7 mouse cellular contexts compared by ENCODE assay signal in genomic region chr19:44407341-44408222, GRCm38 (mm10). TPM values are rescaled to one million over a fixed set of nuclear protein-coding genes. Genes with fewer than 3 reads are reported as not detected.
DNase-seq lines count a peak whose midpoint lies in the region; ATAC-seq lines count a peak whose summit lies in the region.

Scd1 (minus strand) TSS chr19:44407879.

- under 1% methylated on average over 33 of the region's 35 CpGs for WGBS in hindbrain, embryonic 13.5 days

- ATAC-seq in hindbrain, embryonic 13.5 days (ENCODE audit: low FRiP score) = peak; percentile 94

- H3K27me3 ChIP-seq in hindbrain, embryonic 13.5 days = 0 out of 2 replicates have a peak, but pooled peaks cover 5% of the 10 kb centered on the region

- peak; percentile 97 for DNase-seq in adipocyte (ENCODE audit: low spot score)
- peak; percentile 89 for DNase-seq in cerebellum, postnatal 25 days
- peak; percentile 27 to 64 for DNase-seq in frontal cortex, postnatal 25 days (ENCODE audit: low spot score in 2 of 2)
- DNase-seq in layer of hippocampus, postnatal 25 days (ENCODE audit: extremely low spot score in 1 of 2, low spot score in 1 of 2) = peak; percentile 38 to 47
- DNase-seq in lung, postnatal 14 days = peak; percentile 62
- DNase-seq in right cerebral cortex, adult 18-20 months = peak; percentile 85

- peak within 1 kb of the TSS; percentile 53 for H3K4me3 ChIP-seq in hindbrain, embryonic 13.5 days

- H3K4me1 ChIP-seq in hindbrain, embryonic 13.5 days (replicated peaks) = peaks cover 28% of the 10 kb centered on the region

- H3K36me3 ChIP-seq in hindbrain, embryonic 13.5 days = peaks cover 5% of the 10 kb centered on the region; the same call in 1 of the 2 replicates

- H3K27ac ChIP-seq in hindbrain, embryonic 13.5 days = peak within 1 kb of the TSS; percentile 69

- H3K9me3 ChIP-seq in hindbrain, embryonic 13.5 days = no peaks in the 10 kb centered on the region

- peak within 1 kb of the TSS; percentile 71 for H3K9ac ChIP-seq in hindbrain, embryonic 13.5 days

- peak within 1 kb of the TSS; percentile 77 for H3K4me2 ChIP-seq in hindbrain, embryonic 13.5 days

RNA-seq across cellular contexts. Expression of gene Scd1, which starts in this region (rescaled TPM):
- polyA plus RNA-seq in hindbrain, embryonic 13.5 days (2015; fragmentation: Nextera tagmentation; extraction: Ambion mirVana) = 4.2 and 4.4 TPM in 2 replicates
- total RNA-seq in layer of hippocampus, postnatal 25 days (2021) = 100 to 1,000 TPM; 139 to 156 TPM

Comparison
In these comparisons a context has a peak if more than half of its experiments do, and no peak if none do; other contexts are left out.
1. Peak in every context shown above with its lines: DNase-seq, ATAC-seq, H3K4me3 ChIP-seq and H3K27ac ChIP-seq.
2. DNase-seq: peak in every context shown above with its lines; median percentile 97 in adipocyte; 89 in cerebellum, postnatal 25 days; 85 in right cerebral cortex, adult 18-20 months; 62 in lung, postnatal 14 days; 46 in frontal cortex, postnatal 25 days; 42 in layer of hippocampus, postnatal 25 days.